Mouse (Mus musculus): ENCODE data around the gene Gdf2. TPM values are rescaled to one million over a fixed set of nuclear protein-coding genes. Genes with fewer than 3 reads are reported as not detected.

Gene Gdf2
- total RNA-seq, 1 experiment from 2014 or later: not detected

- no peak for ATAC-seq (replicated peaks in 1 of 2; ENCODE audit: insufficient read depth in 1 of 2, low FRiP score in 2 of 2, low TSS enrichment in 1 of 2, low read depth in 1 of 2, poor library complexity in 2 of 2, severe bottlenecking in 2 of 2)
Observed at GRCm38 (mm10) chr14:33946125-33946524, 5.3 kb downstream of the Gdf2 start.

- no peak for ATAC-seq (replicated peaks in 1 of 2; ENCODE audit: insufficient read depth in 1 of 2, low FRiP score in 2 of 2, low TSS enrichment in 1 of 2, low read depth in 1 of 2, poor library complexity in 2 of 2, severe bottlenecking in 2 of 2)
Observed at GRCm38 (mm10) chr14:33952233-33952981, 11.6 kb downstream of the Gdf2 start.

- ATAC-seq (replicated peaks in 1 of 2; ENCODE audit: insufficient read depth in 1 of 2, low FRiP score in 2 of 2, low TSS enrichment in 1 of 2, low read depth in 1 of 2, poor library complexity in 2 of 2, severe bottlenecking in 2 of 2): no peak
Observed at GRCm38 (mm10) chr14:33953761-33954160, 12.9 kb downstream of the Gdf2 start, which contains the start of gene Rbp3. TSS of gene Rbp3 (plus strand) at chr14:33954003.

GRCm38 (mm10) chr14:33956055-33956454 is 15.2 kb downstream of the Gdf2 start:
- no peak for ATAC-seq (replicated peaks in 1 of 2; ENCODE audit: insufficient read depth in 1 of 2, low FRiP score in 2 of 2, low TSS enrichment in 1 of 2, low read depth in 1 of 2, poor library complexity in 2 of 2, severe bottlenecking in 2 of 2)

- no peak for ATAC-seq (replicated peaks in 1 of 2; ENCODE audit: insufficient read depth in 1 of 2, low FRiP score in 2 of 2, low TSS enrichment in 1 of 2, low read depth in 1 of 2, poor library complexity in 2 of 2, severe bottlenecking in 2 of 2)
Observed at GRCm38 (mm10) chr14:33958186-33958585, 17.3 kb downstream of the Gdf2 start.

GRCm38 (mm10) chr14:33958841-33959240 is 18.0 kb downstream of the Gdf2 start:
- no peak for ATAC-seq (replicated peaks in 1 of 2; ENCODE audit: insufficient read depth in 1 of 2, low FRiP score in 2 of 2, low TSS enrichment in 1 of 2, low read depth in 1 of 2, poor library complexity in 2 of 2, severe bottlenecking in 2 of 2)

- ATAC-seq (replicated peaks in 1 of 2; ENCODE audit: insufficient read depth in 1 of 2, low FRiP score in 2 of 2, low TSS enrichment in 1 of 2, low read depth in 1 of 2, poor library complexity in 2 of 2, severe bottlenecking in 2 of 2): peak in 1 of 2 experiments; percentile 55; a peak in 2 of 4 replicates
Observed at GRCm38 (mm10) chr14:33959341-33959740, 18.5 kb downstream of the Gdf2 start.

- no peak for ATAC-seq (replicated peaks in 1 of 2; ENCODE audit: insufficient read depth in 1 of 2, low FRiP score in 2 of 2, low TSS enrichment in 1 of 2, low read depth in 1 of 2, poor library complexity in 2 of 2, severe bottlenecking in 2 of 2)
Observed at GRCm38 (mm10) chr14:33965675-33966074, 24.8 kb downstream of the Gdf2 start.

- ATAC-seq (replicated peaks in 1 of 2; ENCODE audit: insufficient read depth in 1 of 2, low FRiP score in 2 of 2, low TSS enrichment in 1 of 2, low read depth in 1 of 2, poor library complexity in 2 of 2, severe bottlenecking in 2 of 2): no peak
Observed at GRCm38 (mm10) chr14:33972679-33973078, 31.8 kb downstream of the Gdf2 start.

- ATAC-seq (replicated peaks in 1 of 2; ENCODE audit: insufficient read depth in 1 of 2, low FRiP score in 2 of 2, low TSS enrichment in 1 of 2, low read depth in 1 of 2, poor library complexity in 2 of 2, severe bottlenecking in 2 of 2): no peak
Observed at GRCm38 (mm10) chr14:33974752-33975151, 33.9 kb downstream of the Gdf2 start.

GRCm38 (mm10) chr14:33977748-33978147 is 36.9 kb downstream of the Gdf2 start:
- no peak for ATAC-seq (replicated peaks in 1 of 2; ENCODE audit: insufficient read depth in 1 of 2, low FRiP score in 2 of 2, low TSS enrichment in 1 of 2, low read depth in 1 of 2, poor library complexity in 2 of 2, severe bottlenecking in 2 of 2)

- no peak for ATAC-seq (replicated peaks in 1 of 2; ENCODE audit: insufficient read depth in 1 of 2, low FRiP score in 2 of 2, low TSS enrichment in 1 of 2, low read depth in 1 of 2, poor library complexity in 2 of 2, severe bottlenecking in 2 of 2)
Observed at GRCm38 (mm10) chr14:33978604-33979059, 37.8 kb downstream of the Gdf2 start, which contains the start of gene Zfp488. TSS of gene Zfp488 (minus strand) at chr14:33978764.

- no peak for ATAC-seq (replicated peaks in 1 of 2; ENCODE audit: insufficient read depth in 1 of 2, low FRiP score in 2 of 2, low TSS enrichment in 1 of 2, low read depth in 1 of 2, poor library complexity in 2 of 2, severe bottlenecking in 2 of 2)
Observed at GRCm38 (mm10) chr14:33989201-33989600, 48.4 kb downstream of the Gdf2 start.

- no peak for ATAC-seq (replicated peaks in 1 of 2; ENCODE audit: insufficient read depth in 1 of 2, low FRiP score in 2 of 2, low TSS enrichment in 1 of 2, low read depth in 1 of 2, poor library complexity in 2 of 2, severe bottlenecking in 2 of 2)
Observed at GRCm38 (mm10) chr14:33991971-33992370, 51.1 kb downstream of the Gdf2 start.

GRCm38 (mm10) chr14:33993051-33993450 is 52.2 kb downstream of the Gdf2 start:
- ATAC-seq (replicated peaks in 1 of 2; ENCODE audit: insufficient read depth in 1 of 2, low FRiP score in 2 of 2, low TSS enrichment in 1 of 2, low read depth in 1 of 2, poor library complexity in 2 of 2, severe bottlenecking in 2 of 2): no peak

- ATAC-seq (replicated peaks in 1 of 2; ENCODE audit: insufficient read depth in 1 of 2, low FRiP score in 2 of 2, low TSS enrichment in 1 of 2, low read depth in 1 of 2, poor library complexity in 2 of 2, severe bottlenecking in 2 of 2): no peak
Observed at GRCm38 (mm10) chr14:33993521-33994289, 52.9 kb downstream of the Gdf2 start.
